Mouse (Mus musculus): ENCODE measurements around the gene Slu7. TPM values are rescaled to one million over a fixed set of nuclear protein-coding genes. Genes with fewer than 3 reads are reported as not detected.

Slu7 gene
- polyA plus RNA-seq, 1 experiment from 2014 or later, result 47.9 TPM

GRCm38 (mm10) chr11:43392757-43393156 lies 40.8 kb upstream of the Slu7 start:
- H3K9me3 ChIP-seq (ENCODE audit: low read depth, low read length), result no peaks in the 10 kb centered on the region
- no peak for ATAC-seq (ENCODE audit: insufficient read depth)
- H3K27me3 ChIP-seq (ENCODE audit: insufficient read depth, low read length), result no peaks in the 10 kb centered on the region
- H3K4me3 ChIP-seq (ENCODE audit: low read depth, low read length), result no peak overlapping the region
- no peak for TF ChIP-seq CTCF (IDR thresholded peaks at IDR 0.05; ENCODE audit: low read depth)
- H3K27ac ChIP-seq (ENCODE audit: low read depth), result no peak overlapping the region
- H3K4me1 ChIP-seq (ENCODE audit: insufficient read depth), result no peaks in the 10 kb centered on the region
- no peak overlapping the region for H3K9ac ChIP-seq
- 27% methylated on average over 2 of the region's 2 CpGs for WGBS
- H3K36me3 ChIP-seq (ENCODE audit: insufficient read depth), result no peaks in the 10 kb centered on the region
- H3K4me2 ChIP-seq, result no peak overlapping the region
- DNase-seq, result peak; percentile 23

- TF ChIP-seq CTCF (IDR thresholded peaks at IDR 0.05; ENCODE audit: low read depth), result no peak
Observed at GRCm38 (mm10) chr11:43393325-43393724, 40.2 kb upstream of the Slu7 start.

GRCm38 (mm10) chr11:43395073-43395948 lies 38.2 kb upstream of the Slu7 start:
- H3K36me3 ChIP-seq (ENCODE audit: insufficient read depth), result no peaks in the 10 kb centered on the region
- ATAC-seq (ENCODE audit: insufficient read depth), result peak; percentile 35; the same call in 1 of the 2 replicates
- H3K9ac ChIP-seq, result no peak overlapping the region
- 57% methylated on average over 14 of the region's 14 CpGs for WGBS
- H3K27ac ChIP-seq (ENCODE audit: low read depth), result no peak overlapping the region
- DNase-seq, result peak; percentile 49
- no peaks in the 10 kb centered on the region for H3K27me3 ChIP-seq (ENCODE audit: insufficient read depth, low read length)
- TF ChIP-seq CTCF (IDR thresholded peaks at IDR 0.05; ENCODE audit: low read depth), result no peak
- no peak overlapping the region for H3K4me2 ChIP-seq
- no peaks in the 10 kb centered on the region for H3K4me1 ChIP-seq (ENCODE audit: insufficient read depth)
- H3K9me3 ChIP-seq (ENCODE audit: low read depth, low read length), result no peaks in the 10 kb centered on the region
- H3K4me3 ChIP-seq (ENCODE audit: low read depth, low read length), result no peak overlapping the region

More at GRCm38 (mm10) chr11:43393325-43393724, 40.2 kb upstream of the Slu7 start:
- no peaks in the 10 kb centered on the region for H3K27me3 ChIP-seq (ENCODE audit: insufficient read depth, low read length)
- no peak overlapping the region for H3K9ac ChIP-seq
- WGBS, result 83% methylated on average over 4 of the region's 4 CpGs
- no peak overlapping the region for H3K4me3 ChIP-seq (ENCODE audit: low read depth, low read length)
- ATAC-seq (ENCODE audit: insufficient read depth), result no peak
- H3K4me2 ChIP-seq, result no peak overlapping the region
- H3K36me3 ChIP-seq (ENCODE audit: insufficient read depth), result no peaks in the 10 kb centered on the region
- H3K4me1 ChIP-seq (ENCODE audit: insufficient read depth), result no peaks in the 10 kb centered on the region
- no peak overlapping the region for H3K27ac ChIP-seq (ENCODE audit: low read depth)
- H3K9me3 ChIP-seq (ENCODE audit: low read depth, low read length), result no peaks in the 10 kb centered on the region
- no peak for DNase-seq

- H3K27me3 ChIP-seq (ENCODE audit: insufficient read depth, low read length), result no peaks in the 10 kb centered on the region
- no peak for TF ChIP-seq CTCF (IDR thresholded peaks at IDR 0.05; ENCODE audit: low read depth)
- H3K9me3 ChIP-seq (ENCODE audit: low read depth, low read length), result no peaks in the 10 kb centered on the region
- no peaks in the 10 kb centered on the region for H3K36me3 ChIP-seq (ENCODE audit: insufficient read depth)
- H3K4me1 ChIP-seq (ENCODE audit: insufficient read depth), result no peaks in the 10 kb centered on the region
- H3K4me2 ChIP-seq, result no peak overlapping the region
- 88% methylated on average over 4 of the region's 4 CpGs for WGBS
- DNase-seq (no peak), ATAC-seq (ENCODE audit: insufficient read depth) (no peak)
- H3K27ac ChIP-seq (ENCODE audit: low read depth), result no peak overlapping the region
- no peak overlapping the region for H3K4me3 ChIP-seq (ENCODE audit: low read depth, low read length)
- no peak overlapping the region for H3K9ac ChIP-seq
Observed at GRCm38 (mm10) chr11:43396246-43396645, 37.3 kb upstream of the Slu7 start.

GRCm38 (mm10) chr11:43396672-43397071 lies 36.9 kb upstream of the Slu7 start:
- ATAC-seq (ENCODE audit: insufficient read depth) (no peak), DNase-seq (no peak)
- Histone ChIP-seq H3K27ac (ENCODE audit: low read depth) (no peak overlapping the region), H3K27me3 (ENCODE audit: insufficient read depth, low read length) (no peaks in the 10 kb centered on the region), H3K9ac (no peak overlapping the region), H3K4me2 (no peak overlapping the region), H3K4me3 (ENCODE audit: low read depth, low read length) (no peak overlapping the region), H3K36me3 (ENCODE audit: insufficient read depth) (no peaks in the 10 kb centered on the region), H3K9me3 (ENCODE audit: low read depth, low read length) (no peaks in the 10 kb centered on the region), H3K4me1 (ENCODE audit: insufficient read depth) (no peaks in the 10 kb centered on the region)
- 69% methylated on average over 7 of the region's 7 CpGs for WGBS
- no peak for TF ChIP-seq CTCF (IDR thresholded peaks at IDR 0.05; ENCODE audit: low read depth)

- ATAC-seq (ENCODE audit: insufficient read depth), result no peak
Observed at GRCm38 (mm10) chr11:43399297-43399696, 34.2 kb upstream of the Slu7 start.

GRCm38 (mm10) chr11:43400131-43400530 lies 33.4 kb upstream of the Slu7 start:
- no peak for ATAC-seq (ENCODE audit: insufficient read depth)
- no peak overlapping the region for H3K4me3 ChIP-seq (ENCODE audit: low read depth, low read length)
- no peaks in the 10 kb centered on the region for H3K9me3 ChIP-seq (ENCODE audit: low read depth, low read length)
- H3K9ac ChIP-seq, result no peak overlapping the region
- H3K27me3 ChIP-seq (ENCODE audit: insufficient read depth, low read length), result no peaks in the 10 kb centered on the region
- no peak for TF ChIP-seq CTCF (IDR thresholded peaks at IDR 0.05; ENCODE audit: low read depth)
- 78% methylated on average over 1 of the region's 1 CpGs for WGBS
- H3K4me1 ChIP-seq (ENCODE audit: insufficient read depth), result no peaks in the 10 kb centered on the region
- no peaks in the 10 kb centered on the region for H3K36me3 ChIP-seq (ENCODE audit: insufficient read depth)
- DNase-seq, result no peak
- H3K4me2 ChIP-seq, result no peak overlapping the region
- no peak overlapping the region for H3K27ac ChIP-seq (ENCODE audit: low read depth)

More at GRCm38 (mm10) chr11:43399297-43399696, 34.2 kb upstream of the Slu7 start:
- TF ChIP-seq CTCF (IDR thresholded peaks at IDR 0.05; ENCODE audit: low read depth), result peak; percentile 48
- H3K9me3 ChIP-seq (ENCODE audit: low read depth, low read length), result no peaks in the 10 kb centered on the region
- no peak overlapping the region for H3K9ac ChIP-seq
- H3K4me3 ChIP-seq (ENCODE audit: low read depth, low read length), result no peak overlapping the region
- peak; percentile 39 for DNase-seq
- no peaks in the 10 kb centered on the region for H3K4me1 ChIP-seq (ENCODE audit: insufficient read depth)
- no peaks in the 10 kb centered on the region for H3K27me3 ChIP-seq (ENCODE audit: insufficient read depth, low read length)
- H3K4me2 ChIP-seq, result no peak overlapping the region
- no peaks in the 10 kb centered on the region for H3K36me3 ChIP-seq (ENCODE audit: insufficient read depth)
- no peak overlapping the region for H3K27ac ChIP-seq (ENCODE audit: low read depth)
- WGBS, result 47% methylated on average over 4 of the region's 4 CpGs

Data from lung, embryonic 14.5 days (tissue).